Mouse (Mus musculus) hindbrain, embryonic 14.5 days (tissue): ENCODE data around the gene Sgf29. TPM values are rescaled to one million over a fixed set of nuclear protein-coding genes. Genes with fewer than 3 reads are reported as not detected.

ENCODE experiments used
- polyA plus RNA-seq: library from polyadenylated mRNA; unstranded; fragments of >200 nt; fragmentation: Nextera tagmentation; extraction: Ambion mirVana; gene quantifications from 2 replicates; pipeline ENCODE4 v1.2.1, GENCODE M21; 2014

The Sgf29 gene
- polyA plus RNA-seq, 1 experiment from 2014 or later: 61.1 TPM

Other genes with a start within 250 kb of the Sgf29 start
- gene Cd19, start 234.4 kb upstream of the Sgf29 start, polyA plus RNA-seq: not detected in 2 replicates
- gene Rabep2, start 220.6 kb upstream of the Sgf29 start, polyA plus RNA-seq: 18.9 and 20.2 TPM in 2 replicates
- 0.30 and 0.31 TPM in 2 replicates for gene Atp2a1, start 186.2 kb upstream of the Sgf29 start, polyA plus RNA-seq
- gene Sh2b1, start 173.9 kb upstream of the Sgf29 start, polyA plus RNA-seq: 60.3 and 64.1 TPM in 2 replicates
- gene Tufm, start 161.9 kb upstream of the Sgf29 start, polyA plus RNA-seq: 116 and 136 TPM in 2 replicates
- gene Atxn2l, start 145.9 kb upstream of the Sgf29 start, polyA plus RNA-seq: 72.6 and 73.7 TPM in 2 replicates
- gene Eif3c, start 82.9 kb upstream of the Sgf29 start, polyA plus RNA-seq: 162 and 165 TPM in 2 replicates
- gene Apobr, start 64.4 kb upstream of the Sgf29 start, polyA plus RNA-seq: 0.26 and 0.36 TPM in 2 replicates
- gene Cln3, start 63.5 kb upstream of the Sgf29 start, polyA plus RNA-seq: 24.7 and 24.8 TPM in 2 replicates
- not detected in 2 replicates for gene Il27, start 54.4 kb upstream of the Sgf29 start, polyA plus RNA-seq
- 11.4 and 12.4 TPM in 2 replicates for gene Nupr1, start 18.4 kb upstream of the Sgf29 start, polyA plus RNA-seq
- 2.5 and 5.3 TPM in 2 replicates for gene Sult1a1, start 27.1 kb downstream of the Sgf29 start, polyA plus RNA-seq
- 124 and 159 TPM in 2 replicates for gene Bola2, start 46.1 kb downstream of the Sgf29 start, polyA plus RNA-seq
- 10.7 and 10.9 TPM in 2 replicates for gene Slx1b, start 46.5 kb downstream of the Sgf29 start, polyA plus RNA-seq
- 82.2 and 99.7 TPM in 2 replicates for gene Coro1a, start 58.5 kb downstream of the Sgf29 start, polyA plus RNA-seq
- 96.5 and 97.0 TPM in 2 replicates for gene Mapk3, start 110.3 kb downstream of the Sgf29 start, polyA plus RNA-seq
- 1.0 and 1.8 TPM in 2 replicates for gene Gdpd3, start 117.0 kb downstream of the Sgf29 start, polyA plus RNA-seq
- 206 and 218 TPM in 2 replicates for gene Ypel3, start 127.6 kb downstream of the Sgf29 start, polyA plus RNA-seq
- gene Tbx6, start 132.2 kb downstream of the Sgf29 start, polyA plus RNA-seq: 0.21 and 0.26 TPM in 2 replicates
- 177 and 182 TPM in 2 replicates for gene Ppp4c, start 143.2 kb downstream of the Sgf29 start, polyA plus RNA-seq
- 53.2 and 54.7 TPM in 2 replicates for gene Fam57b, start 148.4 kb downstream of the Sgf29 start, polyA plus RNA-seq
- gene 4930451I11Rik, start 182.3 kb downstream of the Sgf29 start, polyA plus RNA-seq: 0.74 TPM in 1 of 2 replicates, not detected in the other
- gene Doc2a, start 198.1 kb downstream of the Sgf29 start, polyA plus RNA-seq: 16.5 and 25.7 TPM in 2 replicates
- 10.1 and 11.1 TPM in 2 replicates for gene Hirip3, start 212.7 kb downstream of the Sgf29 start, polyA plus RNA-seq
- gene Ino80e, start 213.1 kb downstream of the Sgf29 start, polyA plus RNA-seq: 93.7 and 95.3 TPM in 2 replicates
- gene Taok2, start 235.4 kb downstream of the Sgf29 start, polyA plus RNA-seq: 36.4 and 37.2 TPM in 2 replicates